In the genomic region with DNA sequence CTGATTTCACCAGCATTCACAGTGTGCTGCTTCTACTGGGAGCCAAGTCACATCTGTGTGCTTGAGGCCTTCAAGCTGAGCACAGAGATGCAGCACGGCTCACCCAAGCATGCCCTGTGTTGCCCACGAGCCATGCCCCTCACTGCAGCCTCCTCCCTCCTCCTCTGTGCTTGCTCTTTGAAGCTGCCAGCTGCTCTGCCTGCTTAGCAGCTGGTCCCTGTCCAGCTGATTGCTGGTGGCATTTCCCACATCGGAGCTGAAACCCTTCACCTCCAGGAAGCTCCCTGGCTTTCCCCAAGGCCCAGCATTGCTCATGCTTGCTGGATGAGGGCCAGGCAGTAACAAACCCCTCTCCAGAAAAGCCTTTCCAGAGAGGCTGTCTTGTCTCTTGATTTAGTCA, we compare ENCODE assay signal across 14 mouse cellular contexts. TPM values are rescaled to one million over a fixed set of nuclear protein-coding genes. Genes with fewer than 3 reads are reported as not detected.
DNase-seq lines count a peak whose midpoint lies in the region; ATAC-seq and TF ChIP-seq lines count a peak whose summit lies in the region.
"Had no signal": no experiment of that assay in that cellular context is flagged by ENCODE, and none has a peak within 500 bp of the region (broad histone marks: within the 10 kb centered on the region; RNA-seq: fewer than 3 reads in every experiment).

No protein-coding gene starts in this region.

- peak overlapping the region; percentile 51; the same call in 1 of the 2 replicates for H3K27ac ChIP-seq in hindbrain, embryonic 14.5 days
- H3K27ac ChIP-seq in hindbrain, embryonic 10.5 days: no peak overlapping the region; the same call in 1 of the 2 replicates
- no peak overlapping the region for H3K27ac ChIP-seq in midbrain, embryonic 13.5 days
- no peak overlapping the region for H3K27ac ChIP-seq in midbrain, embryonic 11.5 days (ENCODE audit: low read depth, low read length)
- H3K27ac ChIP-seq in cortical plate, adult 2 months (ENCODE audit: insufficient read depth, low read length): 0 out of 2 replicates have a peak overlapping the region, but pooled peaks have one; percentile 18
- H3K27ac ChIP-seq in stomach, embryonic 15.5 days: no peak overlapping the region
- H3K27ac ChIP-seq: macrophage had no signal

- H3K4me3 ChIP-seq in hindbrain, embryonic 14.5 days (replicated peaks; ENCODE audit: low read length): no peak overlapping the region
- no peak overlapping the region for H3K4me3 ChIP-seq in hindbrain, embryonic 10.5 days
- H3K4me3 ChIP-seq in midbrain, embryonic 13.5 days (replicated peaks): no peak overlapping the region
- H3K4me3 ChIP-seq in midbrain, embryonic 11.5 days (ENCODE audit: low read depth, low read length): no peak overlapping the region
- no peak overlapping the region for H3K4me3 ChIP-seq in cortical plate, adult 2 months (ENCODE audit: insufficient read depth, low read length)
- H3K4me3 ChIP-seq in stomach, embryonic 15.5 days (replicated peaks): no peak overlapping the region
- H3K4me3 ChIP-seq: erythroblast, embryonic 14.5 days had no signal

- H3K9me3 ChIP-seq in hindbrain, embryonic 14.5 days (ENCODE audit: control insufficient read depth, low read length): no peaks in the 10 kb centered on the region
- no peaks in the 10 kb centered on the region for H3K9me3 ChIP-seq in hindbrain, embryonic 10.5 days
- no peaks in the 10 kb centered on the region for H3K9me3 ChIP-seq in midbrain, embryonic 13.5 days
- no peaks in the 10 kb centered on the region for H3K9me3 ChIP-seq in midbrain, embryonic 11.5 days (ENCODE audit: control insufficient read depth, low read length)
- no peaks in the 10 kb centered on the region for H3K9me3 ChIP-seq in stomach, embryonic 15.5 days

- 0 out of 2 replicates have a peak, but pooled peaks have one; percentile 21 for ATAC-seq in hindbrain, embryonic 14.5 days (ENCODE audit: low FRiP score)
- peak; percentile 49 for ATAC-seq in midbrain, embryonic 13.5 days
- no peak for ATAC-seq in midbrain, embryonic 11.5 days (ENCODE audit: low FRiP score)
- ATAC-seq in stomach, embryonic 15.5 days (ENCODE audit: insufficient read depth, low FRiP score, low read depth): peak; percentile 45; the same call in 1 of the 2 replicates

- peaks cover 10% of the 10 kb centered on the region; the same call in 1 of the 2 replicates for H3K4me1 ChIP-seq in hindbrain, embryonic 14.5 days (replicated peaks; ENCODE audit: control insufficient read depth, insufficient read depth, low read length)
- H3K4me1 ChIP-seq in hindbrain, embryonic 10.5 days (replicated peaks): peaks cover 18% of the 10 kb centered on the region
- peaks cover 19% of the 10 kb centered on the region for H3K4me1 ChIP-seq in midbrain, embryonic 13.5 days (replicated peaks)
- peaks cover 9% of the 10 kb centered on the region for H3K4me1 ChIP-seq in midbrain, embryonic 11.5 days (ENCODE audit: control insufficient read depth, insufficient read depth, low read length)
- H3K4me1 ChIP-seq in cortical plate, adult 2 months (ENCODE audit: control insufficient read depth, insufficient read depth, low read length): peaks cover 22% of the 10 kb centered on the region
- H3K4me1 ChIP-seq in stomach, embryonic 15.5 days: no peaks in the 10 kb centered on the region

- no peaks in the 10 kb centered on the region for H3K36me3 ChIP-seq in hindbrain, embryonic 14.5 days (replicated peaks; ENCODE audit: control insufficient read depth, insufficient read depth)
- H3K36me3 ChIP-seq in hindbrain, embryonic 10.5 days: no peaks in the 10 kb centered on the region
- H3K36me3 ChIP-seq in midbrain, embryonic 13.5 days: no peaks in the 10 kb centered on the region
- H3K36me3 ChIP-seq in midbrain, embryonic 11.5 days (ENCODE audit: control insufficient read depth, insufficient read depth, low read length): no peaks in the 10 kb centered on the region
- H3K36me3 ChIP-seq in stomach, embryonic 15.5 days: no peaks in the 10 kb centered on the region

- WGBS in hindbrain, embryonic 14.5 days: 13% methylated on average over 3 of the region's 3 CpGs
- 61% methylated on average over 3 of the region's 3 CpGs for WGBS in hindbrain, embryonic 10.5 days
- 34% methylated on average over 3 of the region's 3 CpGs for WGBS in midbrain, embryonic 13.5 days
- WGBS in midbrain, embryonic 11.5 days: 67% methylated on average over 3 of the region's 3 CpGs
- WGBS in stomach, embryonic 15.5 days: 27% methylated on average over 3 of the region's 3 CpGs

- H3K27me3 ChIP-seq in hindbrain, embryonic 14.5 days (ENCODE audit: control insufficient read depth, insufficient read depth, low read length): no peaks in the 10 kb centered on the region
- H3K27me3 ChIP-seq in hindbrain, embryonic 10.5 days (ENCODE audit: insufficient read depth, poor library complexity, severe bottlenecking): no peaks in the 10 kb centered on the region
- no peaks in the 10 kb centered on the region for H3K27me3 ChIP-seq in midbrain, embryonic 13.5 days
- no peaks in the 10 kb centered on the region for H3K27me3 ChIP-seq in midbrain, embryonic 11.5 days (ENCODE audit: control insufficient read depth, insufficient read depth, low read length)
- no peaks in the 10 kb centered on the region for H3K27me3 ChIP-seq in stomach, embryonic 15.5 days (replicated peaks)

- no peak overlapping the region for H3K9ac ChIP-seq in hindbrain, embryonic 14.5 days
- H3K9ac ChIP-seq in midbrain, embryonic 13.5 days (replicated peaks): no peak overlapping the region
- H3K9ac ChIP-seq in midbrain, embryonic 11.5 days (ENCODE audit: low read length): no peak overlapping the region
- no peak overlapping the region for H3K9ac ChIP-seq in stomach, embryonic 15.5 days

- H3K4me2 ChIP-seq in hindbrain, embryonic 14.5 days (replicated peaks): no peak overlapping the region
- H3K4me2 ChIP-seq in midbrain, embryonic 13.5 days (replicated peaks): no peak overlapping the region
- H3K4me2 ChIP-seq in midbrain, embryonic 11.5 days: no peak overlapping the region
- no peak overlapping the region for H3K4me2 ChIP-seq in stomach, embryonic 15.5 days

- DNase-seq in hindbrain, embryonic 14.5 days (ENCODE audit: low spot score): peak; percentile 29
- no peak for DNase-seq in hindbrain, embryonic 10.5 days (ENCODE audit: low spot score)
- no peak for DNase-seq in midbrain, embryonic 11.5 days (ENCODE audit: low spot score, missing footprints)
- DNase-seq in cerebellum, adult 11-12 months: no peak
- DNase-seq in frontal cortex, adult 2 months (ENCODE audit: extremely low spot score in 1 of 2, low spot score in 1 of 2): no peak
- DNase-seq: cerebellum, adult 9-10 months; gastrocnemius, postnatal 10 days had no signal

- no peak for TF ChIP-seq POLR2A in cortical plate, adult 2 months (IDR thresholded peaks at IDR 0.05; ENCODE audit: extremely low read depth, insufficient read depth, low read length)

- no peak for TF ChIP-seq CTCF in cortical plate, adult 2 months (IDR thresholded peaks at IDR 0.05; ENCODE audit: extremely low read depth, insufficient read depth, low read length)

RNA-seq across cellular contexts. Expression of gene Snph, which starts 22.4 kb away (rescaled TPM):
- polyA plus RNA-seq in hindbrain, embryonic 14.5 days (2014; fragmentation: Nextera tagmentation; extraction: Ambion mirVana): 24.6 and 25.4 TPM in 2 replicates
- polyA plus RNA-seq in hindbrain, embryonic 10.5 days (2016; fragmentation: Nextera tagmentation; extraction: Ambion mirVana): 1.0 and 2.6 TPM in 2 replicates
- polyA plus RNA-seq in midbrain, embryonic 13.5 days (2015; fragmentation: Nextera tagmentation; extraction: Ambion mirVana): 9.4 and 12.6 TPM in 2 replicates
- 1.9 and 2.5 TPM in 2 replicates for polyA plus RNA-seq in midbrain, embryonic 11.5 days (2014; fragmentation: Nextera tagmentation; extraction: Ambion mirVana)
- 170 and 186 TPM in 2 replicates for polyA plus RNA-seq in cortical plate, adult 2 months (2012; rRNA removed)
- 1.2 and 1.7 TPM in 2 replicates for polyA plus RNA-seq in stomach, embryonic 15.5 days (2015; fragmentation: Nextera tagmentation; extraction: Ambion mirVana)
- 157 and 159 TPM in 2 replicates for polyA plus RNA-seq in frontal cortex, adult 2 months (2012; rRNA removed)
- polyA plus RNA-seq: erythroblast, embryonic 14.5 days; liver, adult 2 months; macrophage had no signal

RNA-seq across cellular contexts. Expression of gene Sdcbp2, which starts 37.6 kb away (rescaled TPM):
- polyA plus RNA-seq in hindbrain, embryonic 14.5 days (2014; fragmentation: Nextera tagmentation; extraction: Ambion mirVana): 0.55 and 0.83 TPM in 2 replicates
- polyA plus RNA-seq in hindbrain, embryonic 10.5 days (2016; fragmentation: Nextera tagmentation; extraction: Ambion mirVana): 0.67 and 0.97 TPM in 2 replicates
- polyA plus RNA-seq in midbrain, embryonic 13.5 days (2015; fragmentation: Nextera tagmentation; extraction: Ambion mirVana): 0.61 and 0.62 TPM in 2 replicates
- 0.41 and 0.56 TPM in 2 replicates for polyA plus RNA-seq in midbrain, embryonic 11.5 days (2014; fragmentation: Nextera tagmentation; extraction: Ambion mirVana)
- polyA plus RNA-seq in cortical plate, adult 2 months (2012; rRNA removed): 1.8 TPM in 2 replicates
- 19.2 and 19.3 TPM in 2 replicates for polyA plus RNA-seq in stomach, embryonic 15.5 days (2015; fragmentation: Nextera tagmentation; extraction: Ambion mirVana)
- 1.8 TPM in 2 replicates for polyA plus RNA-seq in frontal cortex, adult 2 months (2012; rRNA removed)
- polyA plus RNA-seq: erythroblast, embryonic 14.5 days; macrophage had no signal

RNA-seq across cellular contexts. Expression of gene Rad21l, which starts 58.4 kb away (rescaled TPM):
- polyA plus RNA-seq in hindbrain, embryonic 14.5 days (2014; fragmentation: Nextera tagmentation; extraction: Ambion mirVana): 0.29 and 0.35 TPM in 2 replicates
- not detected in 2 replicates for polyA plus RNA-seq in hindbrain, embryonic 10.5 days (2016; fragmentation: Nextera tagmentation; extraction: Ambion mirVana)
- not detected in 2 replicates for polyA plus RNA-seq in midbrain, embryonic 13.5 days (2015; fragmentation: Nextera tagmentation; extraction: Ambion mirVana)
- polyA plus RNA-seq in midbrain, embryonic 11.5 days (2014; fragmentation: Nextera tagmentation; extraction: Ambion mirVana): not detected in 2 replicates
- polyA plus RNA-seq in cortical plate, adult 2 months (2012; rRNA removed): 0.31 and 0.34 TPM in 2 replicates
- not detected in 2 replicates for polyA plus RNA-seq in stomach, embryonic 15.5 days (2015; fragmentation: Nextera tagmentation; extraction: Ambion mirVana)
- 0.34 and 0.62 TPM in 2 replicates for polyA plus RNA-seq in frontal cortex, adult 2 months (2012; rRNA removed)
- polyA plus RNA-seq: erythroblast, embryonic 14.5 days; heart, embryonic 16.5 days; liver, adult 2 months; macrophage had no signal

Comparison
In these comparisons a context has a peak if more than half of its experiments do, and no peak if none do; other contexts are left out.
1. H3K27ac ChIP-seq: peak in hindbrain, embryonic 14.5 days (single experiment) and cortical plate, adult 2 months (single experiment); none in hindbrain, embryonic 10.5 days (single experiment), midbrain, embryonic 13.5 days (single experiment), midbrain, embryonic 11.5 days (single experiment) and stomach, embryonic 15.5 days (single experiment).